Mouse (Mus musculus) limb, embryonic 15.5 days (tissue): ENCODE data around the gene Acsbg2. TPM values are rescaled to one million over a fixed set of nuclear protein-coding genes. Genes with fewer than 3 reads are reported as not detected.

Experiments
- ATAC-seq: fragments of 200-750 bp; cut with Nextera tagmentation; 2 replicates; pipeline ENCODE4 v1.8.0; 2017; ENCODE audit warnings: low read depth, moderate TSS enrichment; ENCODE audit not compliant: insufficient number of reproducible peaks, low FRiP score, low TSS enrichment
- H3K27ac ChIP-seq: fragments of 300-500 bp; sonication (generic); 2 replicates; pipeline ENCODE4 v1.5.1; 2015; ENCODE audit warnings: moderate library complexity, mild to moderate bottlenecking, inconsistent platforms
- H3K27me3 ChIP-seq: fragments of 300-500 bp; sonication (generic); 2 replicates; pipeline ENCODE4 v1.6.1; 2015; ENCODE audit warnings: inconsistent platforms
- H3K36me3 ChIP-seq: fragments of 300-500 bp; sonication (generic); 2 replicates; pipeline ENCODE4 v1.6.1; 2015; ENCODE audit warnings: inconsistent platforms
- H3K4me1 ChIP-seq: fragments of 300-500 bp; sonication (generic); 2 replicates; pipeline ENCODE4 v1.6.1; 2015; ENCODE audit warnings: inconsistent platforms
- H3K4me2 ChIP-seq: fragments of 300-500 bp; sonication (generic); 2 replicates; pipeline ENCODE4 v1.6.1; 2015; ENCODE audit warnings: mild to moderate bottlenecking, inconsistent platforms
- H3K4me3 ChIP-seq: fragments of 300-500 bp; sonication (generic); 2 replicates; pipeline ENCODE4 v1.5.1; 2015; ENCODE audit warnings: mild to moderate bottlenecking, inconsistent platforms
- H3K9ac ChIP-seq: fragments of 300-500 bp; sonication (generic); 2 replicates; pipeline ENCODE4 v1.6.1; 2015; ENCODE audit warnings: inconsistent platforms
- H3K9me3 ChIP-seq: fragments of 300-500 bp; sonication (generic); 2 replicates; pipeline ENCODE4 v1.6.1; 2016; ENCODE audit warnings: inconsistent platforms
- WGBS: fragments of 180-500 bp; shearing (Covaris S2); methylation state at CpG from one replicate; pipeline ENCODE4 v1.1.7; 2015; 5-methylcytosine and 5-hydroxymethylcytosine counted together
- polyA plus RNA-seq: library from polyadenylated mRNA; unstranded; fragments of >200 nt; fragmentation: Nextera tagmentation; extraction: Ambion mirVana; gene quantifications from 2 replicates; pipeline ENCODE4 v1.2.1, GENCODE M21; 2015

The Acsbg2 gene
- polyA plus RNA-seq, 1 experiment from 2014 or later, result not detected

DNA sequence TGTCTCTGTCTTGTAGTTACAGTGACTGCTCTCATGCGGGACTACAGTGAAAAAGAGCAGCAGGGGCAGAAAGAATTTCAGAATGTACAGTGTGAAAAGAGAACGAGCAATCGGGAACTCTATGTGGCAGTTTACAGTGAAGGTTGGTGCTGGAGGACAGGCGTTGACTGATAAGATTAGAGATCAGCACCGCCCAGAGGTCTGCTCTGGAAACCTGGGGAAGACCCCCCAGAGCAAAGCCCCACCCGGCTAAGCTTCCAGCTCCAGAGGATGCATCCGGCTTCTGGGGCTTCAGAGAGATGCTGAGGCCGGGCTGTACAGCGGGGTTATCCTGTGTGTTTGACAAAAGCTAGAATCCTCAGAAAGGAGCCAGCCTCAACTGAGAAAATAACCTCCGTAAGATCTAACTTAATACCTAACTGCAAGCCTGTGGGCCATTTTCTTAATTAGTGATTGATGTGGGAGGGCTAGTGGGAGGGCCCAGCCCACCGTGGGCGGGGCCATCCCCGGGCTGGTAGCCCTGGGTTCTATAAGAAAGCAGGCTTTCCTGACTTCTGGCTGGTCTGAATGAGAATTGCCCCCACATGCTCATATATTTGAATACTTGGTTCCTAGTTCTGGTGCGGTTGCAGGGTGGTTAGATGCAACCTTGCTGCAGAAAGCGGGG lies 3.8 kb downstream of the Acsbg2 start:
- H3K27ac ChIP-seq, result no peak overlapping the region
- no peaks in the 10 kb centered on the region for H3K36me3 ChIP-seq
- H3K4me3 ChIP-seq, result no peak overlapping the region
- no peak overlapping the region for H3K9ac ChIP-seq
- no peaks in the 10 kb centered on the region for H3K9me3 ChIP-seq
- no peak overlapping the region for H3K4me2 ChIP-seq
- no peak for ATAC-seq
- peaks cover 6% of the 10 kb centered on the region; the same call in 1 of the 2 replicates for H3K4me1 ChIP-seq
- no peaks in the 10 kb centered on the region for H3K27me3 ChIP-seq
- WGBS, result 66% methylated on average over 15 of the region's 15 CpGs

DNA sequence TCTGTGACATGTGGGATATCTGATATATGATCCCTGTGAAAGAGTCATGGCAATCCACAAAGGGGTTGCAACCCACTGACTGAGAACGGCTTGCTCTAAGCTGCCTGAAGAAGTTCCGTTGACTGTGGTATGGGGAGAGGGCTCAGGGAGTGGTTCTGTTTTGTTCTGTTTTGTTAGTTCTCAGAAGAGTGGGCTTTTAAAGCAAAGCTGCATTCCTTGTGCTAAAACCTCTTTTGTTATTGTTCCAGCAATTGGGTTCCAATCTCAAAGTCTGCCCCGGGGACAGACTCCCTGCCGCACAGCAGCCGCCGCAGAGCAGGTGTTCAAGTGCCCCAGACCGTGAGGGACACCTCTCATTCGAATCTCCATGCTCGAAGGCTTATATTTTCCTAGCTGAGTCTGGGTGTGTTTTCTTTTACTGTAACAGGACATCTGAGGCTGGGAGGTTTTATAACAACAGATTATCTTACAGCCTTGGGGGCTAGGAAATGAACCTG lies 4.7 kb downstream of the Acsbg2 start:
- Histone ChIP-seq H3K4me1 (peaks cover 7% of the 10 kb centered on the region; the same call in 1 of the 2 replicates), H3K4me2 (no peak overlapping the region), H3K9ac (no peak overlapping the region), H3K27me3 (no peaks in the 10 kb centered on the region), H3K9me3 (no peaks in the 10 kb centered on the region), H3K4me3 (no peak overlapping the region), H3K36me3 (no peaks in the 10 kb centered on the region), H3K27ac (no peak overlapping the region)
- WGBS, result 46% methylated on average over 9 of the region's 9 CpGs
- ATAC-seq, result no peak

DNA sequence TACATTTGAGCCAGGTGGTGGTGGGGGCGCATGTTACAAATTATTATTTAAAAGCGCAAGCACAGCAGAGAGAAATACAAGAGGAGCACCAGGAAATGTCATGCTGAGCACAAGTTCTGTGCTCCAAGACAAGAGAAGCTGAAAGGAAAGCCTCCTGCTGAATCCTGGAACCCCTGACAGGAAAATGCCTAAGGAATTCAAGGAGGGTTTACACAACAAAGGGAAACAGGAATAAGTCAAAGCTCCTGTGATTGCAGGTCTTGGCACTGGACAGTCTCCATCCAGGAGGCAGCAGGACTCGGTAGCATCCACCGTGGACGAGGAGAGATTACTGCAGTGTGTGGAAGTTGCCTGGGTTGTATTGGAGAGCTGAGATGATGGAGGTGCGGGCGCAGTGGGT lies 8.2 kb downstream of the Acsbg2 start:
- no peak for ATAC-seq
- H3K4me3 ChIP-seq, result no peak overlapping the region
- no peak overlapping the region for H3K9ac ChIP-seq
- no peak overlapping the region for H3K27ac ChIP-seq
- H3K4me2 ChIP-seq, result no peak overlapping the region
- no peaks in the 10 kb centered on the region for H3K36me3 ChIP-seq
- no peaks in the 10 kb centered on the region for H3K9me3 ChIP-seq
- WGBS, result 72% methylated on average over 7 of the region's 7 CpGs
- no peaks in the 10 kb centered on the region for H3K27me3 ChIP-seq
- H3K4me1 ChIP-seq, result peaks cover 7% of the 10 kb centered on the region; the same call in 1 of the 2 replicates

DNA sequence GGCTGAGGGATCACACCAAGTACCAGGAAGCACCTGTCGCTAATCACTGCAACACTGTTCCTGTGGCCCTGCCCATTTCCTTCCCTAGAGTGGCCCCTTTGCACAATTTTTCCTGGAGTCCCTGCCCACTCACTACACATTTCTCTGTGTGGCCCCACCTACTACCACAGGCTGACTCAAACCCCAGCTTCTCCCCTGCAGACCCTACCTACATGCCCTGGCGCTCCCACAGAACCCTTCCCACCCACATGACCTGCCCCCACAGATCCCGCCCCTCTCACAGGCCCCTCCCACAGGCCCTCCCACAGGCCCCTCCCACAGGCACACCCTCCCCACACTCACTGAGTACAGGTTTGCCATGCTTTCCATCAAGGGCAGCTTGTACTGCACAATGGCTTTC lies 13.1 kb downstream of the Acsbg2 start:
- Histone ChIP-seq H3K4me1 (peaks cover 5% of the 10 kb centered on the region; the same call in 1 of the 2 replicates), H3K4me2 (no peak overlapping the region), H3K27me3 (no peaks in the 10 kb centered on the region), H3K9ac (no peak overlapping the region), H3K36me3 (no peaks in the 10 kb centered on the region), H3K9me3 (no peaks in the 10 kb centered on the region), H3K4me3 (no peak overlapping the region), H3K27ac (no peak overlapping the region)
- 41% methylated on average over 3 of the region's 3 CpGs for WGBS
- no peak for ATAC-seq

DNA sequence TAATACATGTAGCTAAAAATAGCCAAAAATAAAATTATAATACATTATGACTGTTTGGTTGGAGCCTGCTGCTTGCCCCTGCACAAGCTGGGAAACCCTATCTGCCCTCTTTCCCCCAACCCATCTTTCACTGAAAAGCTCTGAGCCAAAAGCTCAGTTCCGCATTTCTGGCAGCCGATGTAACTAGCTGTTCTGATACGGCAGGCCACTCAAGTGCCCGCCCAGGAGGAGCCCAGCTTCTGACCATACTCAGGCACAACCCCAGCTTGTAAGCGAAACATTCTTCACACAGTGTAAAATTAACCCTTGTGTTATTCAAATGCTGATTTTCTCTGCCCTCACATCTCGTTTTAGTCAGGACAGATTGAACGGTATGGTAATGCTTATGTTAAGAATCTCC lies 15.3 kb downstream of the Acsbg2 start:
- H3K9ac ChIP-seq, result no peak overlapping the region
- H3K36me3 ChIP-seq, result no peaks in the 10 kb centered on the region
- H3K27ac ChIP-seq, result peak overlapping the region; percentile 43; the same call in 1 of the 2 replicates
- no peak overlapping the region for H3K4me2 ChIP-seq
- no peak overlapping the region for H3K4me3 ChIP-seq
- no peaks in the 10 kb centered on the region for H3K27me3 ChIP-seq
- H3K4me1 ChIP-seq, result no peaks in the 10 kb centered on the region
- no peaks in the 10 kb centered on the region for H3K9me3 ChIP-seq
- WGBS, result 34% methylated on average over 7 of the region's 7 CpGs
- no peak for ATAC-seq

DNA sequence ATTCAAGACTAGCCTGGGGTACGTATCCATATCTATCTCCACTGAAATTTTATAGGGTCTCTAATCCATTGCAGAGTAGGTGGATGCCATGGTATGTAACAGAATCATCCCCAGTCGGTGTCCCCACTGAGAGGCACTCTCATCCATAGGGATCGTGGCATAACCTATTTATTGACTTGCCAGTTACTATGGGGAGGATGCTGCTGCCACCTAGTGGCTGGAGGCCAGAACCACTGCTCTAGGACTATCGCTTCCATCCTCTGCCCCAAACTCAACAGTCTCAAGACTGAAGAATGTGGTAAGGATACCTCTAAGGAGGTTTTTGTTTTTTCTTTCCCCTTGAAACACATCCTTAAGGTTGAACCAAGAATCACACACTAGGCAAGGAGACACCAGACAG lies 16.0 kb downstream of the Acsbg2 start:
- no peaks in the 10 kb centered on the region for H3K27me3 ChIP-seq
- no peaks in the 10 kb centered on the region for H3K36me3 ChIP-seq
- H3K4me1 ChIP-seq, result no peaks in the 10 kb centered on the region
- no peak overlapping the region for H3K9ac ChIP-seq
- ATAC-seq, result no peak
- WGBS, result 60% methylated on average over 4 of the region's 4 CpGs
- no peak overlapping the region for H3K27ac ChIP-seq
- no peak overlapping the region for H3K4me2 ChIP-seq
- H3K9me3 ChIP-seq, result no peaks in the 10 kb centered on the region
- no peak overlapping the region for H3K4me3 ChIP-seq

DNA sequence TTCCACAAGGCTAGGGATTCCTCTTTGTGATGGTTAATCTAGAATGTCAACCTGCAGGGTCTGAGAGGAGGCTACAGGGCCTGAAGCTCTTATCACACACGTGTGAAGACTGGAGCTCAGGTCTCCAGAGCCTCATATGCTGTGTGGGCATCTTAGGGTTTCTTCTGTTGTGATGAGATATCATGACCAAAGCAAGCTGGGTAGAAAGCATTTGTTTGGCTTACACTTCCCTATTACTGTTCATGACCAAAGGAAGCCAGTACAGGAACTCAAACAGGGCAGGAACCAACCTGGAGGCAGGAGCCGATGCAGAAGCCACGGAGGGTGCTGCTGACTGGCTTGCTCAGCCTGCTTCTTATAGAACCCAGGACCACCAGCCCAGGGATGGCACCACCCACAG lies 18.8 kb downstream of the Acsbg2 start:
- no peaks in the 10 kb centered on the region for H3K9me3 ChIP-seq
- 73% methylated on average over 3 of the region's 3 CpGs for WGBS
- no peaks in the 10 kb centered on the region for H3K4me1 ChIP-seq
- H3K4me2 ChIP-seq, result no peak overlapping the region
- no peaks in the 10 kb centered on the region for H3K27me3 ChIP-seq
- no peak overlapping the region for H3K9ac ChIP-seq
- no peaks in the 10 kb centered on the region for H3K36me3 ChIP-seq
- ATAC-seq, result no peak
- no peak overlapping the region for H3K4me3 ChIP-seq
- H3K27ac ChIP-seq, result no peak overlapping the region

DNA sequence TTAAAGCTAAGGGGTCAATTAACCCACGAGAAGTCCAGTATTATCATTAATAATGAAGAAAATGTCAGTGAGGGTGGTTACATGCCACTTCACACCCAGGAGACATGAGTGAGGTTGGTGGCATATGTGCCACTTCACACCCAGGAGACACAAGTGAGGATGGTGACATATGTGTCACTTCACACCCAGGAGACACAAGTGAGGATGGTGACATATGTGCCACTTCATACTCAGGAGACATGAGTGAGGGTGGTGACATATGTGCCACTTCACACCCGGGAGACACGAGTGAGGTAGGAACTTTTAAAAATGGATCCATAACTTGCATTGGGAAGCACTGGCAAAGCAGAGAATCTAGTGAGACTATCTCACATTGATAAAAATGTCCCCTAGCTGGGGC lies 23.1 kb downstream of the Acsbg2 start:
- ATAC-seq, result no peak
- WGBS, result 73% methylated on average over 3 of the region's 3 CpGs

DNA sequence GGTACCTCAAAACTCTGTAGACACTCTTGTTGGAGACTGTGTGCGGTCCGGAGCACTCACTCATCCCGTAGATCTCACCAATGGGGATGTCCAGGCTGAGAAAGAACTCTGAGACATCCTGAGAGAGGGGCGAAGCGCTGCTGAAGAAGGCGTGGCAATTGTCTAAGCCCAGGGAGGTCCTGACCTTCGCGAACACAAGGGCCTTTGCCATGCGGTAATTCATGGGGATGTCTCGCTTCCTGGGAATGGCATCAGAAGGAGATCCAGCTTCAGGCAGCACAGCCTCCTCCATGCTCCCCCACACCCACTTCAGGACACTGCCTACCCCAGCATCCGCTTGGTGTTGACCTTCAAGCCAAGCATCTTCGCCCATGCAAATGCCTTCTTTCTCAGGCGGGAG lies 24.5 kb downstream of the Acsbg2 start:
- Histone ChIP-seq H3K9me3 (no peaks in the 10 kb centered on the region), H3K27me3 (no peaks in the 10 kb centered on the region), H3K4me3 (no peak overlapping the region), H3K27ac (no peak overlapping the region), H3K36me3 (no peaks in the 10 kb centered on the region), H3K4me1 (no peaks in the 10 kb centered on the region), H3K4me2 (no peak overlapping the region), H3K9ac (no peak overlapping the region)
- 86% methylated on average over 13 of the region's 13 CpGs for WGBS
- no peak for ATAC-seq

More for the DNA sequence above, 23.1 kb downstream of the Acsbg2 start:
- Histone ChIP-seq H3K27ac (no peak overlapping the region), H3K9me3 (no peaks in the 10 kb centered on the region), H3K36me3 (no peaks in the 10 kb centered on the region), H3K4me2 (no peak overlapping the region), H3K27me3 (no peaks in the 10 kb centered on the region), H3K9ac (no peak overlapping the region), H3K4me3 (no peak overlapping the region), H3K4me1 (no peaks in the 10 kb centered on the region)

DNA sequence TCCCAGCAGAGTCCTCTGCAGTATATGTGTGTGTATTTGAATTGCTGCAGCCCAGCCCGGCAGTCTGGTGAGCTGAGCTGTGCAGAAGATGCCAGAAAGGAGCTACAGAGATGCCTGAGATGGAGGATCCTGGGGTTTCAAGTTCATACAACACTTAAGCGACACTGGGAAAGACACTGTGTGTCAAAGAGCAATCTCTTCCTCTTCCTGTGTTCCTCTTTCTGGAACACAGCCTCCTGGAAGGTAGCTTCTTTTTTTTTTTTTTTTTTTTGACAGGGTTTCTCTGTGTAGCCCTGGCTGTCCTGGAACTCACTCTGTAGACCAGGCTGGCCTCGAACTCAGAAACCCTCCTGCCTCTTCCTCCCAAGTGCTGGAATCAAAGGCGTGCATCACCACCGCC lies 25.5 kb downstream of the Acsbg2 start:
- Histone ChIP-seq H3K4me2 (no peak overlapping the region), H3K9me3 (no peaks in the 10 kb centered on the region), H3K4me1 (no peaks in the 10 kb centered on the region), H3K4me3 (no peak overlapping the region), H3K36me3 (no peaks in the 10 kb centered on the region), H3K27me3 (no peaks in the 10 kb centered on the region), H3K27ac (no peak overlapping the region), H3K9ac (no peak overlapping the region)
- no peak for ATAC-seq
- WGBS, result 82% methylated on average over 5 of the region's 5 CpGs

DNA sequence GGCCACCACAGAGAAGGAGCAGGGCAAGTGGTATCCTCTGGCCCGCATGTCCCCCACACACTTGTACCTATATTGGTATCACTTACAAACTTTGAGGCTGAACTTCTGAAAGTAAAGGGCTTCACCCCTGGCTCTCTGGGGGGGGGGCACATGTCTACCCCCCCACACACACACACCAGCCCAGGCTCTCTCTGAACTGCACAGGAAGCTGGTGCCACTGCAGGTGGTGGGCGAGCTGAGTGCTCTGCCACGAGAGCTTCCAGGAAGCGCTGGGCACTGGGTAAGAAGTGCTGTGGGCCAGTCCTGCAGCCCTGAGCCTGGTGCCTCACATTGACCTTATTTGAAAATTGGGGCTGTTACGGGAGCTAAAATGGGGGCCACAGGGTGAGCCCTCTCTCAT lies 30.6 kb downstream of the Acsbg2 start:
- no peak overlapping the region for H3K27ac ChIP-seq
- no peak for ATAC-seq
- H3K9me3 ChIP-seq, result no peaks in the 10 kb centered on the region
- H3K27me3 ChIP-seq, result no peaks in the 10 kb centered on the region
- no peaks in the 10 kb centered on the region for H3K36me3 ChIP-seq
- H3K4me3 ChIP-seq, result no peak overlapping the region
- no peak overlapping the region for H3K4me2 ChIP-seq
- 72% methylated on average over 5 of the region's 5 CpGs for WGBS
- no peak overlapping the region for H3K9ac ChIP-seq
- H3K4me1 ChIP-seq, result no peaks in the 10 kb centered on the region

DNA sequence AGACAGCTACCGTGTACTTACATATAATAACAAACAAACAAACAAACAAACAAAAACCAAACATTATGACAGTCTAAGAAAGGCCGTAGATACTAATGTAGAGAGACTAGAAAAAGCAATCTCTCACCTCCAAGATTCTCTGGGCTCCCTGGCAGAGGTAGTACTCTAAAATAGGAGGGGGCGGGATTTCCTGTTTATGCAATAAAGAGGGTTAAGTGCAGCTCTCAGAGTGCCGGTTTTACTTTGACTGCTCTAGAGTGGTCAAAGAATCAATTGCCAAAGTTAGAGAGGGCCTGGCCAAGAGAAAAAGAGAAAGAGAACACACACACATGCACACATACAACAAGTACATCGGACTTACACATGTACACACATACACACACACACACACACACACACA lies 32.1 kb downstream of the Acsbg2 start:
- Histone ChIP-seq H3K27me3 (0 out of 2 replicates have a peak, but pooled peaks cover 7% of the 10 kb centered on the region), H3K4me3 (no peak overlapping the region), H3K27ac (no peak overlapping the region), H3K4me1 (no peaks in the 10 kb centered on the region), H3K9me3 (no peaks in the 10 kb centered on the region), H3K36me3 (no peaks in the 10 kb centered on the region), H3K9ac (no peak overlapping the region), H3K4me2 (no peak overlapping the region)
- WGBS, result 71% methylated on average over 5 of the region's 5 CpGs
- ATAC-seq, result no peak

DNA sequence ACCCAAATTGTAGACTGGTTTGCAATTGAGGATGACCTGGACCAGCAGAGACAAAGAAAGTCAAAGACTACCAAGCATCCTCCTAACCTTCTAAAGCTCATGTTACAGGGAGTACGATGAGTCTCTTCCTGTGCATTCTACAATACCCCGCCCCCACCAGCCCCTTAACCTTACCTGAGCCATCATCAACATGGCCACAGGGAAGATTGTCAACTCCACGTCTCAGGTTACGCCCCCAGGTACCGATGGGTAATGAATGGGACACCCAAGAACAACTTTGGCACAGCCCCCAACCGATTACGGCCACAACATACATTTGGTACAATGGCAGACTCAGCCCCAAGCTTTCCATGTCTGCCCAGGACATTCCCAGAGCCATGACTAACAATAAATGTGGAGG lies 33.7 kb downstream of the Acsbg2 start:
- no peaks in the 10 kb centered on the region for H3K9me3 ChIP-seq
- H3K27me3 ChIP-seq, result 0 out of 2 replicates have a peak, but pooled peaks cover 7% of the 10 kb centered on the region
- H3K9ac ChIP-seq, result no peak overlapping the region
- H3K4me3 ChIP-seq, result no peak overlapping the region
- H3K4me2 ChIP-seq, result no peak overlapping the region
- H3K36me3 ChIP-seq, result no peaks in the 10 kb centered on the region
- WGBS, result 79% methylated on average over 7 of the region's 7 CpGs
- no peak overlapping the region for H3K27ac ChIP-seq
- no peak for ATAC-seq
- H3K4me1 ChIP-seq, result no peaks in the 10 kb centered on the region
